Mouse (Mus musculus): Measurements from ENCODE around the gene Fcgr2b. TPM values are rescaled to one million over a fixed set of nuclear protein-coding genes. Genes with fewer than 3 reads are reported as not detected.

Gene Fcgr2b
- total RNA-seq, 1 experiment from 2014 or later: 2.6 TPM

DNA sequence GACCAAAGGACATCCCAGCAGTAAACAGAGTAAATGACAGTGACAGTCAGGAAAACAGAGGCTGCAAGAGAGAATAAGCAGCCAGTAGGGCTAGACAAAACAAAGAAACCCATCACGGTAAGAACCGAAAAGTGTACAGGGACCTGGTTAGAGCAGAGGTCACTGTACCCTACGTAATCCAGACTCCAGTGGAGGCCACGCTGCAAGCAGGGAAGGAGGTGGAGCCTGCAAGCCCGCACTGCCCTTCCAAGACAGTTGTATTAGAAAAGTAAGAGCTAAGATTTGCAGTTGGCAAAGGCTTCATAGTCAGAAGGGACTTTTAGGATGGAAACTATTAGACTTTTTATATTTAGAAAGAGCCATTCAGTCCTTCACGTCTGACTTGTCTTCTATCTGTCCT, 49.4 kb downstream of the Fcgr2b start:
- no peak for DNase-seq

- no peak for DNase-seq
These were observed 51.9 kb downstream of the Fcgr2b start for GRCm38 (mm10) chr1:170924485-170924884.

DNA sequence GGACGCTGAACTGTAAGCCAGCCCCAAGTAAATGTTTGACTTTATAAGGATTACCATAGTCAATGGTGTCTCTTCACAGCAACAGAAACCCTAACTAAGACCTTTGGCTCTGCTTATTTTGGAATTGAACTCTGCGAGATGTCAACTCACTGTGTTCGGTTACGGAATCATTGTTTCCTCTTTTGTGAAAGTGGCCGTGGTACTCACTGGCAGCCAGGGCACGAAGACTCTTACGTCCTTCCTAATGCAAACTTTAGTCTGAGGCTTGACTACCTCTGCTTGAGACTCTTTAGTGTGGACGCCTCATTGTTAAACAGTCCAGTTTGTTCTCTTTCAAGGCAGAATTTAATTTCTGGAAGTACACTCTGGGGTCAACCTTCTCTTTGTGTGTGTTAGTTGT, 57.0 kb downstream of the Fcgr2b start:
- no peak for DNase-seq

- no peak for DNase-seq
These were observed 60.7 kb downstream of the Fcgr2b start for GRCm38 (mm10) chr1:170915657-170916056.

- DNase-seq: no peak
These were observed 63.3 kb downstream of the Fcgr2b start, which contains the start of gene Fcrlb for GRCm38 (mm10) chr1:170912891-170913615. Fcrlb (minus strand) TSS chr1:170912941.

GRCm38 (mm10) chr1:170911907-170912660, 64.3 kb downstream of the Fcgr2b start:
- no peak for DNase-seq

Other genes starting within 250 kb of the Fcgr2b start
- gene Atf6, start 108.8 kb downstream of the Fcgr2b start, total RNA-seq (2021): 34.5 and 34.8 TPM in 2 replicates
- 0.55 TPM in 1 of 2 replicates, not detected in the other for gene Gm26620, start 91.5 kb downstream of the Fcgr2b start, total RNA-seq (2021)
- 18.9 and 19.4 TPM in 2 replicates for gene Dusp12, start 91.0 kb downstream of the Fcgr2b start, total RNA-seq (2021)
- not detected in 2 replicates for gene Fcrlb, start 63.6 kb downstream of the Fcgr2b start, total RNA-seq (2021)
- gene Fcrla, start 49.0 kb downstream of the Fcgr2b start, total RNA-seq (2021): 0.46 TPM in 1 of 2 replicates, not detected in the other
- gene Fcgr4, start 42.4 kb upstream of the Fcgr2b start, total RNA-seq (2021): 0.76 and 1.6 TPM in 2 replicates
- 5.5 and 7.4 TPM in 2 replicates for gene Fcgr3, start 88.4 kb upstream of the Fcgr2b start, total RNA-seq (2021)
- gene Cfap126, start 137.4 kb upstream of the Fcgr2b start, total RNA-seq (2021): 2.3 and 4.5 TPM in 2 replicates
- gene Sdhc, start 174.1 kb upstream of the Fcgr2b start, total RNA-seq (2021): 372 and 386 TPM in 2 replicates
- 0.88 and 2.9 TPM in 2 replicates for gene Mpz, start 174.2 kb upstream of the Fcgr2b start, total RNA-seq (2021)
- 36.1 and 37.7 TPM in 2 replicates for gene Pcp4l1, start 219.7 kb upstream of the Fcgr2b start, total RNA-seq (2021)
- 3.0 TPM in 1 of 2 replicates, not detected in the other for gene Nr1i3, start 237.4 kb upstream of the Fcgr2b start, total RNA-seq (2021)
- 32.9 and 43.7 TPM in 2 replicates for gene Tomm40l, start 246.0 kb upstream of the Fcgr2b start, total RNA-seq (2021)
- gene Apoa2, start 248.5 kb upstream of the Fcgr2b start, total RNA-seq (2021): 2.1 and 105 TPM in 2 replicates